28 mouse cellular contexts compared by ENCODE assay signal in the genomic region with DNA sequence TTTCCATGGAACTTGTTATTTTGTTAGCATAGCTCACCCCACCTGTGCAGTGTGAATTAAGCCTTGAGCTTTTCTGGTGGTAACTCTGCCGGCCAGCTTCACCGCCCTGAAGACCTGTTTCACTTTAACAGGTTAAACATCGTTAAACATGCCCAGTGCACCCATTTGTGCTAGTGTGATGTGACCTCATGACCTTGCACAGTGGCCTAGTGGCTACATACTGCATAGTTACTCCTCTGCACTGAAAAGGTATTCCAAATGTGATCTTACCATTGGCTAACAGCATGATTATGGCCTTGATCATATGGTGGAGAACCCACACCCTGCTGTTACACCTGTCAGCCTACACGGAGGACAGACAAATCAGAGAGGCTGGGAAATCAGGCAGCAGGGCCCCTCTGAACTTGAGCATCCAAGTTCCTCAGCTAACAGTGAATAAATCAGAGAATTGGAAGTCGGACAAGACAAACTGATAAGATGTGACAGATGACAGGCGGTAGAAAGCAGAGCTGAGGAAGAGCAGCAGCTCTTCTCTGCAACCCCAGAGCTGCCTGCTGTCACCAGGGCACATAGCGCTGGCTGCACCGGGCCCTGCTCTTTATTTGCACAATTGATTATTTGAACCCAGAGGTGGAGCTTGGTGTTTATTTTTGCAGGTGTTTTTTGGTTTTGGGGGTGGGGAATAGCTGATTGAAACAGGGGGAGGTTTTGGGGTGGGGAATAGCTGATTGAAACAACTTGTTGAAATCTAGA. TPM values are rescaled to one million over a fixed set of nuclear protein-coding genes. Genes with fewer than 3 reads are reported as not detected.
DNase-seq lines count a peak whose midpoint lies in the region; ATAC-seq and TF ChIP-seq lines count a peak whose summit lies in the region.
"Had no signal": no experiment of that assay in that cellular context is flagged by ENCODE, and none has a peak within 500 bp of the region (broad histone marks: within the 10 kb centered on the region; RNA-seq: fewer than 3 reads in every experiment).

No protein-coding gene starts in this region.

- DNase-seq in adrenal gland, adult 2 months, result peak; percentile 7
- DNase-seq in adrenal gland, postnatal 14 days, result no peak
- peak; percentile 31 for DNase-seq in liver
- no peak for DNase-seq in liver, embryonic 14.5 days (ENCODE audit: low read depth in 3 of 3, low spot score in 3 of 3)
- no peak for DNase-seq in cerebellum, postnatal 25 days
- no peak for DNase-seq in midbrain, embryonic 10.5 days (ENCODE audit: low spot score)
- DNase-seq: adrenal gland, postnatal 10 days; cerebellum, adult 11 months; cerebellum, adult 9-10 months; gastrocnemius, adult 2 months; kidney, adult 2 months; right cerebral cortex, adult 18-20 months; thymus, postnatal 14 days had no signal

- H3K4me2 ChIP-seq in liver, embryonic 14.5 days (ENCODE audit: low read depth), result 0 out of 2 replicates have a peak overlapping the region, but pooled peaks have one; percentile 25
- no peak overlapping the region for H3K4me2 ChIP-seq in stomach, embryonic 16.5 days (ENCODE audit: low read depth, low read length)
- H3K4me2 ChIP-seq: heart, embryonic 15.5 days; intestine, embryonic 15.5 days; limb, embryonic 12.5 days; lung, embryonic 15.5 days; midbrain, embryonic 12.5 days; neural tube, embryonic 12.5 days had no signal

- no peak overlapping the region for H3K9ac ChIP-seq in liver, embryonic 14.5 days (replicated peaks)
- no peak overlapping the region for H3K9ac ChIP-seq in stomach, embryonic 16.5 days (ENCODE audit: low read length)
- H3K9ac ChIP-seq: heart, embryonic 15.5 days; intestine, embryonic 15.5 days; limb, embryonic 12.5 days; lung, embryonic 15.5 days; midbrain, embryonic 12.5 days; neural tube, embryonic 12.5 days had no signal

- H3K4me3 ChIP-seq in liver, embryonic 14.5 days (ENCODE audit: insufficient read depth in 1 of 2, low read depth in 2 of 2, low read length in 2 of 2), result no peak overlapping the region
- H3K4me3 ChIP-seq in stomach, embryonic 16.5 days (replicated peaks; ENCODE audit: low read length), result no peak overlapping the region
- no peak overlapping the region for H3K4me3 ChIP-seq in midbrain, embryonic 10.5 days
- H3K4me3 ChIP-seq: erythroblast, embryonic 14.5 days; gastrocnemius, adult 2 months; heart, embryonic 10.5 days; heart, embryonic 15.5 days; intestine, embryonic 15.5 days; left cerebral cortex, adult 2 months; limb, embryonic 12.5 days; lung, embryonic 15.5 days; midbrain, embryonic 12.5 days; myocyte; neural tube, embryonic 12.5 days had no signal

- TF ChIP-seq CTCF in liver, embryonic 14.5 days (IDR thresholded peaks at IDR 0.05; ENCODE audit: low read depth), result no peak

- no peaks in the 10 kb centered on the region for H3K27me3 ChIP-seq in liver, embryonic 14.5 days (ENCODE audit: control insufficient read depth, insufficient read depth, low read length)
- H3K27me3 ChIP-seq in stomach, embryonic 16.5 days (ENCODE audit: control insufficient read depth, insufficient read depth, low read length), result no peaks in the 10 kb centered on the region
- no peaks in the 10 kb centered on the region for H3K27me3 ChIP-seq in midbrain, embryonic 10.5 days (ENCODE audit: low read depth, poor library complexity, severe bottlenecking)
- H3K27me3 ChIP-seq: heart, embryonic 15.5 days; intestine, embryonic 15.5 days; limb, embryonic 12.5 days; lung, embryonic 15.5 days; midbrain, embryonic 12.5 days; neural tube, embryonic 12.5 days had no signal

- ATAC-seq in liver, embryonic 14.5 days (ENCODE audit: insufficient read depth), result peak; percentile 60
- peak; percentile 37; the same call in 1 of the 2 replicates for ATAC-seq in stomach, embryonic 16.5 days (ENCODE audit: insufficient read depth, low FRiP score)
- ATAC-seq: forebrain, embryonic 16.5 days; hindbrain, postnatal 0 days; intestine, embryonic 15.5 days had no signal

- H3K4me1 ChIP-seq in liver, embryonic 14.5 days (replicated peaks; ENCODE audit: control insufficient read depth in 2 of 2, insufficient read depth in 2 of 2, low read length in 1 of 2), result peaks cover 9 to 19% of the 10 kb centered on the region in 2 experiments
- peaks cover 13% of the 10 kb centered on the region for H3K4me1 ChIP-seq in stomach, embryonic 16.5 days (ENCODE audit: control insufficient read depth, insufficient read depth, low read length)
- H3K4me1 ChIP-seq in midbrain, embryonic 10.5 days, result peaks cover 14% of the 10 kb centered on the region

- no peak overlapping the region for H3K27ac ChIP-seq in liver, embryonic 14.5 days
- no peak overlapping the region; the same call in 1 of the 2 replicates for H3K27ac ChIP-seq in stomach, embryonic 16.5 days (ENCODE audit: low read length)
- no peak overlapping the region for H3K27ac ChIP-seq in midbrain, embryonic 10.5 days (replicated peaks)
- H3K27ac ChIP-seq: gastrocnemius, adult 2 months; heart, embryonic 10.5 days; heart, embryonic 15.5 days; hindbrain, postnatal 0 days; intestine, embryonic 15.5 days; kidney, postnatal 0 days; left cerebral cortex, adult 2 months; limb, embryonic 12.5 days; lung, embryonic 15.5 days; midbrain, embryonic 12.5 days; neural tube, embryonic 12.5 days had no signal

- H3K36me3 ChIP-seq in liver, embryonic 14.5 days (replicated peaks; ENCODE audit: control insufficient read depth, insufficient read depth, low read depth), result peaks cover 19% of the 10 kb centered on the region
- peaks cover 21% of the 10 kb centered on the region; the same call in 1 of the 2 replicates for H3K36me3 ChIP-seq in stomach, embryonic 16.5 days (ENCODE audit: control insufficient read depth, insufficient read depth, low read length)
- H3K36me3 ChIP-seq in midbrain, embryonic 10.5 days, result peaks cover 86% of the 10 kb centered on the region

- 65% methylated on average over 8 of the region's 8 CpGs for whole genome bisulfite sequencing in liver, embryonic 14.5 days (ENCODE audit: insufficient replicate concordance)
- 56% methylated on average over 8 of the region's 8 CpGs for WGBS in stomach, embryonic 16.5 days
- whole genome bisulfite sequencing in midbrain, embryonic 10.5 days, result 93% methylated on average over 8 of the region's 8 CpGs

- H3K9me3 ChIP-seq in liver, embryonic 14.5 days (ENCODE audit: control insufficient read depth, low read length), result no peaks in the 10 kb centered on the region
- no peaks in the 10 kb centered on the region for H3K9me3 ChIP-seq in stomach, embryonic 16.5 days (replicated peaks; ENCODE audit: control insufficient read depth, low read length)
- H3K9me3 ChIP-seq in midbrain, embryonic 10.5 days (replicated peaks), result no peaks in the 10 kb centered on the region
- H3K9me3 ChIP-seq: G1E; heart, embryonic 10.5 days; heart, embryonic 15.5 days; intestine, embryonic 15.5 days; limb, embryonic 12.5 days; lung, embryonic 15.5 days; midbrain, embryonic 12.5 days; neural tube, embryonic 12.5 days had no signal

- TF ChIP-seq EP300 in liver, embryonic 14.5 days (IDR thresholded peaks at IDR 0.05; ENCODE audit: low read depth), result no peak

RNA-seq across cellular contexts. Expression of a gene that starts 5.6 kb away (rescaled TPM):
- total RNA-seq in adrenal gland, adult 2 months (2021), result 10 to 100 TPM; 74.7 to 90.0 TPM
- polyA plus RNA-seq in adrenal gland, adult 2 months (2012; rRNA removed), result 41.3 and 49.5 TPM in 2 replicates
- 69.3 and 71.8 TPM in 2 replicates for total RNA-seq in adrenal gland, postnatal 14 days (2021)
- polyA plus RNA-seq in liver, embryonic 14.5 days (2012; rRNA removed), result 23.1 and 23.6 TPM in 2 replicates
- polyA plus RNA-seq in liver, embryonic 14.5 days (2014; fragmentation: Nextera tagmentation; extraction: Ambion mirVana), result 31.5 and 32.0 TPM in 2 replicates
- 102 and 108 TPM in 2 replicates for polyA plus RNA-seq in stomach, embryonic 16.5 days (2015; fragmentation: Nextera tagmentation; extraction: Ambion mirVana)
- polyA plus RNA-seq in midbrain, embryonic 10.5 days (2016; fragmentation: Nextera tagmentation; extraction: Ambion mirVana), result 121 and 129 TPM in 2 replicates

Comparison
In these comparisons a context has a peak if more than half of its experiments do, and no peak if none do; other contexts are left out.
1. DNase-seq: peak in adrenal gland, adult 2 months (single experiment) and liver (single experiment); none in adrenal gland, postnatal 14 days (single experiment), liver, embryonic 14.5 days (0 of 3), cerebellum, postnatal 25 days (0 of 2) and midbrain, embryonic 10.5 days (single experiment).